23 mouse cellular contexts compared by ENCODE assay signal in genomic region chr2:136993116-136993515, GRCm38 (mm10).
DNase-seq lines count a peak whose midpoint lies in the region; ATAC-seq and TF ChIP-seq lines count a peak whose summit lies in the region.
"Had no signal": no experiment of that assay in that cellular context is flagged by ENCODE, and none has a peak within 500 bp of the region (broad histone marks: within the 10 kb centered on the region; RNA-seq: fewer than 3 reads in every experiment).

No protein-coding gene starts in this region.

- no peak overlapping the region for H3K9ac ChIP-seq in stomach, postnatal 0 days (ENCODE audit: low read length)
- H3K9ac ChIP-seq in hindbrain, embryonic 11.5 days (ENCODE audit: low read depth, low read length): no peak overlapping the region
- H3K9ac ChIP-seq: embryonic facial prominence, embryonic 12.5 days; forebrain, embryonic 13.5 days; forebrain, embryonic 15.5 days had no signal

- H3K4me2 ChIP-seq in myocyte (ENCODE audit: low read depth): no peak overlapping the region
- H3K4me2 ChIP-seq in stomach, postnatal 0 days (replicated peaks; ENCODE audit: low read depth): no peak overlapping the region
- no peak overlapping the region for H3K4me2 ChIP-seq in hindbrain, embryonic 11.5 days (replicated peaks; ENCODE audit: low read depth, low read length)
- H3K4me2 ChIP-seq: embryonic facial prominence, embryonic 12.5 days; forebrain, embryonic 13.5 days; forebrain, embryonic 15.5 days had no signal

- H3K79me2 ChIP-seq in myocyte (ENCODE audit: control insufficient read depth, insufficient read depth): no peaks in the 10 kb centered on the region

- no peak overlapping the region for H3ac ChIP-seq in myocyte (ENCODE audit: control insufficient read depth, insufficient read length)

- no peaks in the 10 kb centered on the region for H3K9me3 ChIP-seq in stomach, postnatal 0 days (ENCODE audit: control insufficient read depth, low read length)
- no peaks in the 10 kb centered on the region for H3K9me3 ChIP-seq in hindbrain, embryonic 11.5 days (ENCODE audit: control insufficient read depth, low read length)
- H3K9me3 ChIP-seq: embryonic facial prominence, embryonic 10.5 days; embryonic facial prominence, embryonic 12.5 days; forebrain, embryonic 13.5 days; forebrain, embryonic 15.5 days; G1E had no signal

- no peak for DNase-seq in frontal cortex, adult 2 months (ENCODE audit: extremely low spot score in 1 of 2, low spot score in 1 of 2)
- no peak for DNase-seq in stomach, postnatal 0 days (ENCODE audit: low spot score)
- no peak for DNase-seq in hindbrain, embryonic 11.5 days (ENCODE audit: low spot score)
- DNase-seq: adrenal gland, adult 8-10 months; adrenal gland, postnatal 14 days; adrenal gland, postnatal 36 days; B cell, adult 2 months; cerebellum, adult 11-12 months; cerebellum, adult 2 months; cerebellum, adult 9-10 months; cerebellum, postnatal 10 days; cerebellum, postnatal 25 days had no signal

- no peak for TF ChIP-seq EP300 in stomach, postnatal 0 days (optimal IDR thresholded peaks at IDR 0.05)

- ATAC-seq in frontal cortex, adult (ENCODE audit: low TSS enrichment): 0 out of 2 replicates have a peak, but pooled peaks have one; percentile 28
- peak; percentile 64; the same call in 1 of the 2 replicates for ATAC-seq in stomach, postnatal 0 days (ENCODE audit: low FRiP score, low TSS enrichment)
- no peak for ATAC-seq in hindbrain, embryonic 11.5 days (ENCODE audit: low FRiP score)
- ATAC-seq: activated CD4-positive, CD25-positive, alpha-beta regulatory T cell, adult 4 months; CD4-positive, CD25-positive, alpha-beta regulatory T cell, adult 4 months; forebrain, embryonic 13.5 days; forebrain, embryonic 15.5 days; Patski had no signal

- H3K4me3 ChIP-seq in myocyte: no peak overlapping the region
- no peak overlapping the region for H3K4me3 ChIP-seq in stomach, postnatal 0 days (ENCODE audit: low read depth, low read length)
- no peak overlapping the region for H3K4me3 ChIP-seq in hindbrain, embryonic 11.5 days (ENCODE audit: low read depth, low read length)
- H3K4me3 ChIP-seq: embryonic facial prominence, embryonic 10.5 days; embryonic facial prominence, embryonic 12.5 days; forebrain, embryonic 13.5 days; forebrain, embryonic 15.5 days had no signal

- no peaks in the 10 kb centered on the region for H3K4me1 ChIP-seq in stomach, postnatal 0 days (replicated peaks; ENCODE audit: control insufficient read depth, insufficient read depth)
- no peaks in the 10 kb centered on the region for H3K4me1 ChIP-seq in hindbrain, embryonic 11.5 days (replicated peaks; ENCODE audit: control insufficient read depth, insufficient read depth, low read length)
- H3K4me1 ChIP-seq: embryonic facial prominence, embryonic 12.5 days; forebrain, embryonic 13.5 days; forebrain, embryonic 15.5 days had no signal

- no peaks in the 10 kb centered on the region for H3K36me3 ChIP-seq in myocyte (ENCODE audit: control insufficient read depth, insufficient read depth)
- H3K36me3 ChIP-seq in stomach, postnatal 0 days (ENCODE audit: control insufficient read depth, insufficient read depth, low read length): no peaks in the 10 kb centered on the region
- H3K36me3 ChIP-seq in hindbrain, embryonic 11.5 days (ENCODE audit: control insufficient read depth, insufficient read depth, low read length): no peaks in the 10 kb centered on the region
- H3K36me3 ChIP-seq: embryonic facial prominence, embryonic 10.5 days; embryonic facial prominence, embryonic 12.5 days; forebrain, embryonic 15.5 days had no signal

- H3K27ac ChIP-seq in stomach, postnatal 0 days (replicated peaks): no peak overlapping the region
- H3K27ac ChIP-seq in hindbrain, embryonic 11.5 days (ENCODE audit: low read depth, low read length): no peak overlapping the region
- H3K27ac ChIP-seq: embryonic facial prominence, embryonic 10.5 days; embryonic facial prominence, embryonic 12.5 days; forebrain, embryonic 13.5 days; forebrain, embryonic 15.5 days had no signal

- TF ChIP-seq POLR2A in myocyte (IDR thresholded peaks at IDR 0.05; ENCODE audit: insufficient read length, low read depth): no peak

- no peaks in the 10 kb centered on the region for H3K27me3 ChIP-seq in myocyte (ENCODE audit: control insufficient read depth, insufficient read depth, insufficient read length)
- H3K27me3 ChIP-seq in stomach, postnatal 0 days (ENCODE audit: control insufficient read depth, insufficient read depth, low read length): no peaks in the 10 kb centered on the region
- no peaks in the 10 kb centered on the region for H3K27me3 ChIP-seq in hindbrain, embryonic 11.5 days (ENCODE audit: control insufficient read depth, insufficient read depth, low read length)
- H3K27me3 ChIP-seq: CH12.LX; embryonic facial prominence, embryonic 12.5 days; forebrain, embryonic 13.5 days; forebrain, embryonic 15.5 days; Patski had no signal

- no peak for TF ChIP-seq CTCF in stomach, postnatal 0 days (IDR thresholded peaks at IDR 0.05; ENCODE audit: low read depth)

- 84% methylated on average over 3 of the region's 3 CpGs for WGBS in stomach, postnatal 0 days
- 96% methylated on average over 3 of the region's 3 CpGs for WGBS in hindbrain, embryonic 11.5 days

TF ChIP-seq in myocyte, 11 proteins besides CTCF, POLR2A, EP300 and RAD21:
- TF ChIP-seq MYOG (IDR thresholded peaks at IDR 0.05; ENCODE audit: control insufficient read depth in 1 of 3, insufficient read depth in 1 of 3, insufficient read length in 2 of 3, low read depth in 2 of 3) (peak; percentile 49 to 85 (median 63)), MYOD1 (IDR thresholded peaks at IDR 0.05; ENCODE audit: control insufficient read depth in 1 of 3, insufficient read length in 2 of 3, low read depth in 2 of 3) (peak in 2 of 3 experiments; percentile 27 to 81), MAX (IDR thresholded peaks at IDR 0.05; ENCODE audit: low read depth) (no peak)
